In the genomic region with DNA sequence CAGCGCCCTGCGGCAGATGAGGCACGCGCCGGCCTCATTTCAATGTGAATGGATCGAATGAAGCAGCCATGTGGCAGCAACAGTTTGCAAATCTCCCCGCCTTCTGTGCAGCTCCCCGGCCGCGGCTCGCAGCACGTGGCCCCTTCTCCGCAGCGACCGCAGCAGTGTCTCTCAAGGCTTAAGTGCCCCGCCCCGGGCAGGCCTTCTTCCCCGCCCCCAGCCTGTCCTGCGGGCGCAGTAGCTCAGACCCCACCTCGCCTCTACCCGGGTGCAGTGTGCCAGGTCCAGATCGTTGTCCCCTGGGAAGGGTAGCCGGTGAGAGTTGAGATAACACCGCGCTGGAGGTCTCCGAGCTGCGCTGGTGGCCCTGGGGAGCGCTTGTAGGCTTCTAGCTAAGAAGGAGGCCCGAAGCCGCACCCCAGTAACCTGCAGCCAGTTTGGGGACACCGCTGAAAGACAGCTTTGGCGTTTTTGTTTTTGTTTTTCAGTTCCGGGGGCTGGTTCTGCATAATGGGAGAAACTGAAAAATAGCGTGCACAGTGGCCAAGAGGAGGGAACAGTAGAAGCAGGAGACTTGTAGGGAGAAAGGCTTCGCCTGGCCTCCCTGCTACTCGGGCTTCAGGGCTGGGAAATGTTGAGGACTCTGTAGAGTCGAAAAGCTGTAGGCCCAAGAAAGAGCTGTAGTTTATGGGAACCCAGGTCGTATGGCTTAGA, we compare ENCODE assay signal across 8 mouse cellular contexts. TPM values are rescaled to one million over a fixed set of nuclear protein-coding genes. Genes with fewer than 3 reads are reported as not detected.
DNase-seq lines count a peak whose midpoint lies in the region; ATAC-seq lines count a peak whose summit lies in the region.

No protein-coding gene starts in this region.

- H3K36me3 ChIP-seq in heart, embryonic 11.5 days (ENCODE audit: control insufficient read depth, insufficient read depth, low read length) = no peaks in the 10 kb centered on the region
- no peaks in the 10 kb centered on the region for H3K36me3 ChIP-seq in forebrain, embryonic 10.5 days (replicated peaks)
- no peaks in the 10 kb centered on the region for H3K36me3 ChIP-seq in intestine, embryonic 14.5 days (ENCODE audit: control insufficient read depth, insufficient read depth, low read length)
- H3K36me3 ChIP-seq in liver, embryonic 12.5 days = no peaks in the 10 kb centered on the region

- H3K4me2 ChIP-seq in heart, embryonic 11.5 days = peak overlapping the region; percentile 74
- peak overlapping the region; percentile 55 for H3K4me2 ChIP-seq in intestine, embryonic 14.5 days (ENCODE audit: low read length)
- peak overlapping the region; percentile 84 for H3K4me2 ChIP-seq in liver, embryonic 12.5 days

- DNase-seq in heart, adult 9 months (ENCODE audit: low spot score in 2 of 2) = no peak
- peak; percentile 65 for DNase-seq in MN1 (ENCODE audit: low spot score)
- DNase-seq in forebrain, embryonic 10.5 days (ENCODE audit: extremely low spot score, low spot score) = peak; percentile 74
- DNase-seq in intestine, embryonic 14.5 days (ENCODE audit: low spot score) = peak; percentile 82
- DNase-seq in right cerebral cortex, adult 18-20 months = peak; percentile 56
- no peak for DNase-seq in testis, postnatal 14 days (ENCODE audit: low spot score)

- H3K9ac ChIP-seq in heart, embryonic 11.5 days (ENCODE audit: low read depth, low read length) = peak overlapping the region; percentile 52; the same call in 1 of the 2 replicates
- peak overlapping the region; percentile 22; the same call in 1 of the 2 replicates for H3K9ac ChIP-seq in intestine, embryonic 14.5 days (ENCODE audit: low read length)
- peak overlapping the region; percentile 58 for H3K9ac ChIP-seq in liver, embryonic 12.5 days

- H3K27me3 ChIP-seq in heart, embryonic 11.5 days (ENCODE audit: control insufficient read depth, insufficient read depth, low read length) = peaks cover 75% of the 10 kb centered on the region
- peaks cover 100% of the 10 kb centered on the region for H3K27me3 ChIP-seq in forebrain, embryonic 10.5 days (ENCODE audit: poor library complexity, severe bottlenecking)
- peaks cover 75% of the 10 kb centered on the region for H3K27me3 ChIP-seq in intestine, embryonic 14.5 days (replicated peaks; ENCODE audit: control insufficient read depth, insufficient read depth, low read length)
- H3K27me3 ChIP-seq in liver, embryonic 12.5 days (replicated peaks) = peaks cover 75% of the 10 kb centered on the region

- WGBS in heart, embryonic 11.5 days (ENCODE audit: insufficient replicate concordance) = 5% methylated on average over 35 of the region's 39 CpGs
- WGBS in forebrain, embryonic 10.5 days = 1% methylated on average over 39 of the region's 39 CpGs
- WGBS in intestine, embryonic 14.5 days = 14% methylated on average over 39 of the region's 39 CpGs
- whole genome bisulfite sequencing in liver, embryonic 12.5 days (ENCODE audit: insufficient replicate concordance) = 8% methylated on average over 39 of the region's 39 CpGs

- H3K4me3 ChIP-seq in heart, embryonic 11.5 days (ENCODE audit: low read depth, low read length) = peak overlapping the region; percentile 44
- H3K4me3 ChIP-seq in forebrain, embryonic 10.5 days = peak overlapping the region; percentile 41
- H3K4me3 ChIP-seq in intestine, embryonic 14.5 days (ENCODE audit: low read depth, low read length) = peak overlapping the region; percentile 28
- peak overlapping the region; percentile 50 for H3K4me3 ChIP-seq in liver, embryonic 12.5 days

- ATAC-seq in heart, embryonic 11.5 days (replicated peaks; ENCODE audit: insufficient number of reproducible peaks, low FRiP score, low TSS enrichment) = no peak; the same call in 1 of the 2 replicates
- ATAC-seq in intestine, embryonic 14.5 days (replicated peaks; ENCODE audit: low FRiP score, low TSS enrichment, low read depth) = peak; percentile 22; the same call in 1 of the 2 replicates
- ATAC-seq in liver, embryonic 12.5 days = peak; percentile 50

- no peak overlapping the region for H3K27ac ChIP-seq in heart, embryonic 11.5 days (ENCODE audit: low read depth, low read length)
- H3K27ac ChIP-seq in forebrain, embryonic 10.5 days = peak overlapping the region; percentile 27
- H3K27ac ChIP-seq in intestine, embryonic 14.5 days (ENCODE audit: low read depth) = no peak overlapping the region
- H3K27ac ChIP-seq in liver, embryonic 12.5 days = peak overlapping the region; percentile 64

- no peaks in the 10 kb centered on the region for H3K9me3 ChIP-seq in heart, embryonic 11.5 days (replicated peaks; ENCODE audit: control insufficient read depth, low read length)
- no peaks in the 10 kb centered on the region for H3K9me3 ChIP-seq in forebrain, embryonic 10.5 days
- no peaks in the 10 kb centered on the region for H3K9me3 ChIP-seq in intestine, embryonic 14.5 days (ENCODE audit: control insufficient read depth, low read length)
- no peaks in the 10 kb centered on the region for H3K9me3 ChIP-seq in liver, embryonic 12.5 days (replicated peaks)

- peaks cover 35% of the 10 kb centered on the region for H3K4me1 ChIP-seq in heart, embryonic 11.5 days (ENCODE audit: control insufficient read depth, insufficient read depth, low read length)
- peaks cover 64% of the 10 kb centered on the region for H3K4me1 ChIP-seq in forebrain, embryonic 10.5 days
- peaks cover 34% of the 10 kb centered on the region for H3K4me1 ChIP-seq in intestine, embryonic 14.5 days (replicated peaks; ENCODE audit: control insufficient read depth, insufficient read depth, low read length)
- peaks cover 85% of the 10 kb centered on the region for H3K4me1 ChIP-seq in liver, embryonic 12.5 days

RNA-seq across cellular contexts. Expression of a gene that starts 2.8 kb away (rescaled TPM):
- polyA plus RNA-seq in heart, embryonic 11.5 days (2014; fragmentation: Nextera tagmentation; extraction: Ambion mirVana) = 3.7 and 5.0 TPM in 2 replicates
- 3.3 and 4.0 TPM in 2 replicates for polyA plus RNA-seq in forebrain, embryonic 10.5 days (2016; fragmentation: Nextera tagmentation; extraction: Ambion mirVana)
- polyA plus RNA-seq in intestine, embryonic 14.5 days (2014; fragmentation: Nextera tagmentation; extraction: Ambion mirVana) = 6.9 and 7.1 TPM in 2 replicates
- 3.0 and 3.1 TPM in 2 replicates for polyA plus RNA-seq in liver, embryonic 12.5 days (2016; fragmentation: Nextera tagmentation; extraction: Ambion mirVana)

RNA-seq across cellular contexts. Expression of a gene that starts 28.3 kb away (rescaled TPM):
- 0.35 and 0.74 TPM in 2 replicates for polyA plus RNA-seq in heart, embryonic 11.5 days (2014; fragmentation: Nextera tagmentation; extraction: Ambion mirVana)
- polyA plus RNA-seq in forebrain, embryonic 10.5 days (2016; fragmentation: Nextera tagmentation; extraction: Ambion mirVana) = 1.3 and 1.4 TPM in 2 replicates
- polyA plus RNA-seq in intestine, embryonic 14.5 days (2014; fragmentation: Nextera tagmentation; extraction: Ambion mirVana) = 1.6 and 1.7 TPM in 2 replicates
- polyA plus RNA-seq in liver, embryonic 12.5 days (2016; fragmentation: Nextera tagmentation; extraction: Ambion mirVana) = 1.0 and 1.4 TPM in 2 replicates

RNA-seq across cellular contexts. Expression of a gene that starts 34.2 kb away (rescaled TPM):
- polyA plus RNA-seq in heart, embryonic 11.5 days (2014; fragmentation: Nextera tagmentation; extraction: Ambion mirVana) = 6.9 and 8.7 TPM in 2 replicates
- 23.0 and 23.6 TPM in 2 replicates for polyA plus RNA-seq in forebrain, embryonic 10.5 days (2016; fragmentation: Nextera tagmentation; extraction: Ambion mirVana)
- polyA plus RNA-seq in intestine, embryonic 14.5 days (2014; fragmentation: Nextera tagmentation; extraction: Ambion mirVana) = 14.1 and 14.8 TPM in 2 replicates
- 9.8 and 10.3 TPM in 2 replicates for polyA plus RNA-seq in liver, embryonic 12.5 days (2016; fragmentation: Nextera tagmentation; extraction: Ambion mirVana)

RNA-seq across cellular contexts. Expression of a gene that starts 51.7 kb away (rescaled TPM):
- not detected in 2 replicates for polyA plus RNA-seq in heart, embryonic 11.5 days (2014; fragmentation: Nextera tagmentation; extraction: Ambion mirVana)
- polyA plus RNA-seq in forebrain, embryonic 10.5 days (2016; fragmentation: Nextera tagmentation; extraction: Ambion mirVana) = 0.44 and 0.58 TPM in 2 replicates
- polyA plus RNA-seq in intestine, embryonic 14.5 days (2014; fragmentation: Nextera tagmentation; extraction: Ambion mirVana) = 0.98 and 2.3 TPM in 2 replicates
- polyA plus RNA-seq in liver, embryonic 12.5 days (2016; fragmentation: Nextera tagmentation; extraction: Ambion mirVana) = 0.07 TPM in 1 of 2 replicates, not detected in the other

Comparison
In these comparisons a context has a peak if more than half of its experiments do, and no peak if none do; other contexts are left out.
1. H3K27ac ChIP-seq: peak in forebrain, embryonic 10.5 days (single experiment) and liver, embryonic 12.5 days (single experiment); none in heart, embryonic 11.5 days (single experiment) and intestine, embryonic 14.5 days (single experiment).
2. DNase-seq: peak in MN1 (single experiment), forebrain, embryonic 10.5 days (single experiment), intestine, embryonic 14.5 days (single experiment) and right cerebral cortex, adult 18-20 months (single experiment); none in heart, adult 9 months (0 of 2) and testis, postnatal 14 days (single experiment).
3. Peak in every context shown above with its lines, with median percentiles within 50 percentile points of each other: H3K4me2 ChIP-seq, H3K4me3 ChIP-seq and H3K9ac ChIP-seq.